Mouse (Mus musculus) heart, adult 2 months (tissue): ENCODE measurements around the gene Hs3st5. TPM values are rescaled to one million over a fixed set of nuclear protein-coding genes. Genes with fewer than 3 reads are reported as not detected.

Source experiments
- DNase-seq, 2 experiments: peaks; one replicate each; pipeline ENCODE4 v3.0.0; 2021
- H3K27ac ChIP-seq: fragments of 200-600 bp; 2 replicates; pipeline ENCODE4 v1.8.1; 2022
- H3K27me3 ChIP-seq: fragments of 200-500 bp; 2 replicates; pipeline ENCODE4 v1.6.1; 2012; ENCODE audit warnings: mild to moderate bottlenecking, low read length, inconsistent platforms, mixed read lengths; ENCODE audit not compliant: control insufficient read depth, insufficient read depth
- H3K36me3 ChIP-seq: fragments of 200-500 bp; 2 replicates; pipeline ENCODE4 v1.6.1; 2012; ENCODE audit warnings: low read length, inconsistent platforms; ENCODE audit not compliant: control insufficient read depth, insufficient read depth
- H3K4me1 ChIP-seq: fragments of 200-500 bp; 2 replicates; pipeline ENCODE4 v1.6.1; 2011; ENCODE audit warnings: low read length; ENCODE audit not compliant: control insufficient read depth, insufficient read depth
- H3K4me3 ChIP-seq: fragments of 200-600 bp; 2 replicates; pipeline ENCODE4 v1.8.1; 2022
- H3K79me2 ChIP-seq: fragments of 200-500 bp; replicated peaks from 2 replicates; pipeline ENCODE4 v1.6.1; 2012; ENCODE audit warnings: mild to moderate bottlenecking, inconsistent platforms, low read length, moderate library complexity, mixed read lengths; ENCODE audit not compliant: control insufficient read depth, insufficient read depth
- H3K9ac ChIP-seq: fragments of 200-500 bp; 2 replicates; pipeline ENCODE4 v1.6.1; 2012; ENCODE audit warnings: low read depth, mild to moderate bottlenecking, control low read depth, inconsistent platforms, low read length, mixed read lengths
- CTCF ChIP-seq: fragments of 200-600 bp; IDR thresholded peaks from 2 replicates; pipeline ENCODE4 v1.8.1; 2022; ENCODE audit warnings: antibody characterized with exemption, mild to moderate bottlenecking, moderate library complexity
- EP300 ChIP-seq: fragments of 200-500 bp; IDR thresholded peaks from 2 replicates; pipeline ENCODE4 v1.6.1; 2011; ENCODE audit warnings: low read depth, low read length, control low read depth; ENCODE audit not compliant: insufficient read depth
- POLR2A ChIP-seq: fragments of 200-500 bp; IDR thresholded peaks from 2 replicates; pipeline ENCODE4 v1.6.1; 2011; ENCODE audit warnings: mild to moderate bottlenecking, low read depth, low read length, control low read depth; ENCODE audit not compliant: insufficient read depth
- WGBS: fragments of 180-500 bp; shearing (Covaris S2); methylation state at CpG from one replicate; pipeline ENCODE4 v1.1.7; 2018; 5-methylcytosine and 5-hydroxymethylcytosine counted together
- intact Hi-C: fragments of 180-260 bp; cut with DNase I; formaldehyde crosslinking; loops from one replicate; pipeline ENCODE4 v1.15.1; 2025
- polyA plus RNA-seq: library from polyadenylated mRNA; depleted of rRNA; stranded (reverse); fragments of >200 nt; gene quantifications from 2 replicates; pipeline ENCODE4 v1.2.3, GENCODE M21; 2012
- total RNA-seq, 2 experiments: library from RNA; stranded (reverse); gene quantifications; 2 replicates each; pipeline ENCODE4 v1.2.3; 2021

The Hs3st5 gene
- total and polyA plus RNA-seq, 3 experiments = 0.49 to 4.7 (median 2.4) TPM

DNA sequence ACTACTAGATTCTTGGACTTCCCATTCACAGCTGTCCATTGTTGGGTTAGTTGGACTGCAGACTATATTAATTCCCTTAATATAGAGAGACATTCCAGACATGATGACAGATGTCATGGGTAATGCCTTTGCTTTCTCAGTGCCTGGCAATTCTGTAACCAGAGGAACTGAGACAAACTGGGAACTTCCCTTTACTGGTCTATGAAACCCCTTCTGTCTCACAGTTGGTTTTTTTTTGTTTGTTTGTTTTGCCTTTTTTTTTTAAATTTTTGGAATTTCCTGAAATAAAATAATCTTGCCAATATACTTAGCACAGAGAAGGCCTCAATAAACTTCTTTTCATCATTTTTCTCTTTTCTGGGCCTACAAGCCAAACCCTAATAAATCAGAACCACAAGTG, 312.3 kb downstream of the Hs3st5 start:
- no peaks in the 10 kb centered on the region for H3K36me3 ChIP-seq

GRCm38 (mm10) chr10:36829079-36829478, 322.5 kb downstream of the Hs3st5 start:
- Histone ChIP-seq H3K27ac (no peak overlapping the region), H3K4me3 (no peak overlapping the region), H3K4me1 (no peaks in the 10 kb centered on the region), H3K79me2 (no peaks in the 10 kb centered on the region), H3K9ac (no peak overlapping the region), H3K36me3 (no peaks in the 10 kb centered on the region), H3K27me3 (no peaks in the 10 kb centered on the region)
- intact Hi-C loops = no loop called here
- DNase-seq = no peak
- WGBS = 66% methylated on average over 3 of the region's 3 CpGs
- no peak for TF ChIP-seq CTCF
- TF ChIP-seq EP300 = no peak
- TF ChIP-seq POLR2A = no peak

More for the DNA sequence above, 312.3 kb downstream of the Hs3st5 start:
- DNase-seq = no peak
- no peak overlapping the region for H3K27ac ChIP-seq
- intact Hi-C loops = no loop called here
- H3K9ac ChIP-seq = no peak overlapping the region
- TF ChIP-seq EP300 (no peak), CTCF (no peak), POLR2A (no peak)
- no peaks in the 10 kb centered on the region for H3K4me1 ChIP-seq
- no peak overlapping the region for H3K4me3 ChIP-seq
- H3K27me3 ChIP-seq = no peaks in the 10 kb centered on the region
- H3K79me2 ChIP-seq = no peaks in the 10 kb centered on the region

GRCm38 (mm10) chr10:36832204-36832603, 325.6 kb downstream of the Hs3st5 start:
- Histone ChIP-seq H3K27me3 (no peaks in the 10 kb centered on the region), H3K27ac (no peak overlapping the region), H3K79me2 (no peaks in the 10 kb centered on the region), H3K36me3 (no peaks in the 10 kb centered on the region), H3K4me3 (no peak overlapping the region), H3K4me1 (no peaks in the 10 kb centered on the region), H3K9ac (no peak overlapping the region)
- intact Hi-C loops = no loop called here
- WGBS = 87% methylated on average over 3 of the region's 3 CpGs
- TF ChIP-seq EP300 = no peak
- no peak for TF ChIP-seq CTCF
- no peak for TF ChIP-seq POLR2A
- DNase-seq = no peak

DNA sequence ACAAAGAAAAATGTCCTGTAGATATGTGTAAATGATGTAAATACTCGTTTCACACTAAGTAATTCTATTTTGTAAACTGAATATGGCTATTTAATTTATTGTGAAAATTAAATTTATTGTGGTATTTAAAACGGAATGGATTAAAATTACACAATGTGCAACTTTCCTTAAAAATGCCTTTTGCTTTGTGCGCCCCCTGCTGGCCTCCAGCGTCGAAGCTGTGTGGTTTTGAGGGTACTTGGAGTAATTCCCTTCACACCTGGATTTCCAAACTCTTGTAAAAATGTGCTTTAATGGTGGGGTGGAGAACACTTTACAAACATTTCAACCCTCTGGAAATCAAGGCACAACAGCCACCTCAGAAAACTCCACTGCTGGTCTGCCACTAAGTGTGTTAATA, 327.6 kb downstream of the Hs3st5 start:
- H3K36me3 ChIP-seq = no peaks in the 10 kb centered on the region
- no peaks in the 10 kb centered on the region for H3K4me1 ChIP-seq
- WGBS = 14% methylated on average over 5 of the region's 5 CpGs
- H3K27me3 ChIP-seq = no peaks in the 10 kb centered on the region
- intact Hi-C loops = no loop called here
- DNase-seq = no peak
- H3K9ac ChIP-seq = no peak overlapping the region
- no peak overlapping the region for H3K27ac ChIP-seq
- no peaks in the 10 kb centered on the region for H3K79me2 ChIP-seq
- H3K4me3 ChIP-seq = no peak overlapping the region
- TF ChIP-seq EP300 (no peak), CTCF (peak; percentile 74)

GRCm38 (mm10) chr10:36835836-36836516, 329.4 kb downstream of the Hs3st5 start:
- TF ChIP-seq POLR2A (no peak), CTCF (no peak), EP300 (no peak)
- intact Hi-C loops = no loop called here

DNA sequence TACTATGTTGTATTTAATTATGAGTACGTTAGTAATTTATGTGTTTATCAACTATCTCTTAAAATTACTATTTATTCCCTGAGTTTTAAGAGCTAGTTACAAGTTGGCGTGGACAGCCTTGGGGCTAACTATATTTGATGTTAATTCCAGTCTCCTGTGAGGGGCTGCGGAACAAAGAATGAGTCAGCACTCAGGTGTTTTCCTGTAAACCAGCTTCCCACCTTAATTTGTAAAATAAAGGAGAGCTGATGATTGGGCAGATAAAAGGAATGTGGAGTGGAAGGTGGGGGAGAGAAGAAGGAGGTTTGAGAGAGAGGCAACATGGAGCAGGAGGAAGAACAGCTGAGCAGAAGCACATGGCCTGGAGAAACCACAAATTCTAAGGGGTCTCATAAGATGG, 343.6 kb downstream of the Hs3st5 start:
- Histone ChIP-seq H3K4me1 (no peaks in the 10 kb centered on the region), H3K79me2 (no peaks in the 10 kb centered on the region), H3K4me3 (no peak overlapping the region), H3K27me3 (no peaks in the 10 kb centered on the region), H3K27ac (no peak overlapping the region), H3K9ac (no peak overlapping the region), H3K36me3 (no peaks in the 10 kb centered on the region)
- 81% methylated on average over 3 of the region's 3 CpGs for WGBS
- intact Hi-C loops = no loop called here
- no peak for DNase-seq
- TF ChIP-seq CTCF = no peak
- no peak for TF ChIP-seq POLR2A
- no peak for TF ChIP-seq EP300

More at GRCm38 (mm10) chr10:36835836-36836516, 329.4 kb downstream of the Hs3st5 start:
- Histone ChIP-seq H3K4me3 (no peak overlapping the region), H3K36me3 (no peaks in the 10 kb centered on the region), H3K9ac (no peak overlapping the region), H3K27me3 (no peaks in the 10 kb centered on the region), H3K79me2 (no peaks in the 10 kb centered on the region), H3K27ac (no peak overlapping the region), H3K4me1 (no peaks in the 10 kb centered on the region)
- no peak for DNase-seq
- WGBS = 78% methylated on average over 5 of the region's 5 CpGs
